In the genomic region with DNA sequence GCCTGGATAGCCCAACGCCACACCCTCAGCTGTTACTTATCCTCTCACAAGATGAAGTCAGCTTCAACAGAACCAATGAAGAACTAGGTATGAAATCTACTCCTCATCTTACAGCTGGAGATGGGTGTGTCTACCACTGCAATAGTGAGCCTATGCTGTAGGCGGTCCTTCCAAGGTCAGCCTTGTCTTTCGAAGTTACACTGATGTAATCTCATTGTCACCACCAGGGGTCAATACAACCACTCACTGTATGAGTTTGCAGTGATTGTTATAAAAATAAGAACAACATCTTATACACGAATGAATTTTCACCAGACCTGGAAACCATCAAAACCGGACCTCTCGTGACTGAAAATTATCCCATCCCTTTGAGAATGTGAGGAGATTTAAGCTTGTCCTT, we compare ENCODE assay signal across 9 mouse cellular contexts. TPM values are rescaled to one million over a fixed set of nuclear protein-coding genes. Genes with fewer than 3 reads are reported as not detected.
DNase-seq lines count a peak whose midpoint lies in the region; ATAC-seq lines count a peak whose summit lies in the region.
"Had no signal": no experiment of that assay in that cellular context is flagged by ENCODE, and none has a peak within 500 bp of the region (broad histone marks: within the 10 kb centered on the region; RNA-seq: fewer than 3 reads in every experiment).

No protein-coding gene starts in this region.

- no peak overlapping the region for H3K4me2 ChIP-seq in hindbrain, embryonic 16.5 days (ENCODE audit: low read length)
- H3K4me2 ChIP-seq: liver, embryonic 15.5 days had no signal

- no peak overlapping the region for H3K4me3 ChIP-seq in hindbrain, embryonic 16.5 days (ENCODE audit: low read length)
- H3K4me3 ChIP-seq in hindbrain, embryonic 10.5 days: no peak overlapping the region
- H3K4me3 ChIP-seq: liver, embryonic 15.5 days had no signal

- H3K9me3 ChIP-seq in hindbrain, embryonic 16.5 days (ENCODE audit: control insufficient read depth, low read length): no peaks in the 10 kb centered on the region
- H3K9me3 ChIP-seq in hindbrain, embryonic 10.5 days: no peaks in the 10 kb centered on the region
- H3K9me3 ChIP-seq: liver, embryonic 15.5 days had no signal

- H3K27me3 ChIP-seq in hindbrain, embryonic 16.5 days (replicated peaks; ENCODE audit: control insufficient read depth, insufficient read depth, low read length): no peaks in the 10 kb centered on the region
- H3K27me3 ChIP-seq in hindbrain, embryonic 10.5 days (ENCODE audit: insufficient read depth, poor library complexity, severe bottlenecking): no peaks in the 10 kb centered on the region
- H3K27me3 ChIP-seq: liver, embryonic 15.5 days had no signal

- no peak for DNase-seq in hindbrain, embryonic 10.5 days (ENCODE audit: low spot score)
- DNase-seq in 3T3-L1 (ENCODE audit: low read depth, low spot score): peak; percentile 87
- peak; percentile 3 to 19 for DNase-seq in B cell, adult 2 months
- DNase-seq in embryo, embryonic 10.5 days (ENCODE audit: low spot score): peak; percentile 29
- DNase-seq in urinary bladder, postnatal 4 days (ENCODE audit: low spot score in 2 of 2): no peak
- DNase-seq in cerebellum, postnatal 4 days (ENCODE audit: low spot score in 2 of 2): no peak
- DNase-seq: cerebellum, adult 2 months had no signal

- no peaks in the 10 kb centered on the region for H3K36me3 ChIP-seq in hindbrain, embryonic 16.5 days (ENCODE audit: control insufficient read depth, insufficient read depth, low read length)
- H3K36me3 ChIP-seq in hindbrain, embryonic 10.5 days: no peaks in the 10 kb centered on the region
- H3K36me3 ChIP-seq: liver, embryonic 15.5 days had no signal

- peak; percentile 31; the same call in 1 of the 2 replicates for ATAC-seq in hindbrain, embryonic 16.5 days

- no peaks in the 10 kb centered on the region for H3K4me1 ChIP-seq in hindbrain, embryonic 16.5 days (ENCODE audit: control insufficient read depth, insufficient read depth, low read depth, low read length)
- no peaks in the 10 kb centered on the region for H3K4me1 ChIP-seq in hindbrain, embryonic 10.5 days (replicated peaks)
- H3K4me1 ChIP-seq: liver, embryonic 15.5 days had no signal

- no peak overlapping the region for H3K9ac ChIP-seq in hindbrain, embryonic 16.5 days (ENCODE audit: low read depth, low read length)
- H3K9ac ChIP-seq: liver, embryonic 15.5 days had no signal

- H3K27ac ChIP-seq in hindbrain, embryonic 16.5 days (ENCODE audit: low read depth, low read length): no peak overlapping the region
- H3K27ac ChIP-seq in hindbrain, embryonic 10.5 days: no peak overlapping the region
- H3K27ac ChIP-seq: liver, embryonic 15.5 days had no signal

- WGBS in hindbrain, embryonic 16.5 days: 81% methylated on average over 6 of the region's 6 CpGs
- WGBS in hindbrain, embryonic 10.5 days: 82% methylated on average over 6 of the region's 6 CpGs

RNA-seq across cellular contexts. Expression of a gene that starts 16.4 kb away (rescaled TPM):
- polyA plus RNA-seq in hindbrain, embryonic 16.5 days (2015; fragmentation: Nextera tagmentation; extraction: Ambion mirVana): 0.14 and 0.79 TPM in 2 replicates
- polyA plus RNA-seq in hindbrain, embryonic 10.5 days (2016; fragmentation: Nextera tagmentation; extraction: Ambion mirVana): not detected in 2 replicates
- polyA plus RNA-seq: cerebellum, adult 2 months had no signal

Comparison
In these comparisons a context has a peak if more than half of its experiments do, and no peak if none do; other contexts are left out.
1. DNase-seq: peak in 3T3-L1 (single experiment), B cell, adult 2 months (2 of 2) and embryo, embryonic 10.5 days (single experiment); none in hindbrain, embryonic 10.5 days (single experiment), urinary bladder, postnatal 4 days (0 of 2) and cerebellum, postnatal 4 days (0 of 2).